In genomic region chr2:29671856-29672255, GRCm38 (mm10) we compare ENCODE assay signal across 18 mouse cellular contexts. TPM values are rescaled to one million over a fixed set of nuclear protein-coding genes. Genes with fewer than 3 reads are reported as not detected.
DNase-seq lines count a peak whose midpoint lies in the region; ATAC-seq and TF ChIP-seq lines count a peak whose summit lies in the region.
"Had no signal": no experiment of that assay in that cellular context is flagged by ENCODE, and none has a peak within 500 bp of the region (broad histone marks: within the 10 kb centered on the region; RNA-seq: fewer than 3 reads in every experiment).

No protein-coding gene starts in this region.

- peaks cover 40% of the 10 kb centered on the region for H3K4me1 ChIP-seq in forebrain, embryonic 15.5 days
- H3K4me1 ChIP-seq in forebrain, embryonic 10.5 days: peaks cover 39% of the 10 kb centered on the region
- H3K4me1 ChIP-seq in heart, embryonic 15.5 days (replicated peaks): peaks cover 71% of the 10 kb centered on the region
- H3K4me1 ChIP-seq in midbrain, postnatal 0 days (ENCODE audit: insufficient read depth, low read length): peaks cover 6% of the 10 kb centered on the region
- H3K4me1 ChIP-seq in midbrain, embryonic 15.5 days: peaks cover 42% of the 10 kb centered on the region

- TF ChIP-seq POLR2A in myocyte (IDR thresholded peaks at IDR 0.05; ENCODE audit: insufficient read length, low read depth): no peak

- H3K4me3 ChIP-seq in forebrain, embryonic 15.5 days: no peak overlapping the region
- no peak overlapping the region for H3K4me3 ChIP-seq in forebrain, embryonic 10.5 days
- H3K4me3 ChIP-seq in heart, embryonic 15.5 days: no peak overlapping the region
- H3K4me3 ChIP-seq in midbrain, postnatal 0 days (ENCODE audit: low read depth, low read length): no peak overlapping the region
- H3K4me3 ChIP-seq in midbrain, embryonic 15.5 days: no peak overlapping the region
- no peak overlapping the region for H3K4me3 ChIP-seq in myocyte
- H3K4me3 ChIP-seq: forebrain, embryonic 12.5 days had no signal

- no peak overlapping the region for H3K9ac ChIP-seq in forebrain, embryonic 15.5 days (replicated peaks)
- H3K9ac ChIP-seq in heart, embryonic 15.5 days: no peak overlapping the region
- H3K9ac ChIP-seq in midbrain, postnatal 0 days (replicated peaks; ENCODE audit: low read length, poor library complexity, severe bottlenecking): no peak overlapping the region
- H3K9ac ChIP-seq in midbrain, embryonic 15.5 days: no peak overlapping the region
- H3K9ac ChIP-seq: forebrain, embryonic 12.5 days had no signal

- no peak overlapping the region for H3ac ChIP-seq in myocyte (ENCODE audit: control insufficient read depth, insufficient read length)

- ATAC-seq in forebrain, embryonic 15.5 days (replicated peaks): no peak
- ATAC-seq in heart, embryonic 15.5 days (replicated peaks; ENCODE audit: insufficient number of reproducible peaks, insufficient read depth, low FRiP score, low read depth): no peak
- ATAC-seq in midbrain, postnatal 0 days (ENCODE audit: low FRiP score): no peak
- no peak for ATAC-seq in midbrain, embryonic 15.5 days (replicated peaks)
- ATAC-seq: midbrain, embryonic 16.5 days had no signal

- H3K4me2 ChIP-seq in forebrain, embryonic 15.5 days (replicated peaks): no peak overlapping the region
- H3K4me2 ChIP-seq in heart, embryonic 15.5 days: no peak overlapping the region
- H3K4me2 ChIP-seq in midbrain, postnatal 0 days (ENCODE audit: low read depth, low read length, poor library complexity, severe bottlenecking): no peak overlapping the region
- no peak overlapping the region for H3K4me2 ChIP-seq in midbrain, embryonic 15.5 days
- peak overlapping the region; percentile 85 for H3K4me2 ChIP-seq in myocyte (ENCODE audit: low read depth)
- H3K4me2 ChIP-seq: forebrain, embryonic 12.5 days had no signal

- peaks cover 52% of the 10 kb centered on the region for H3K79me2 ChIP-seq in myocyte (ENCODE audit: control insufficient read depth, insufficient read depth)

- WGBS in forebrain, embryonic 15.5 days: 72% methylated on average over 3 of the region's 3 CpGs
- 86% methylated on average over 3 of the region's 3 CpGs for WGBS in forebrain, embryonic 10.5 days
- 85% methylated on average over 3 of the region's 3 CpGs for WGBS in heart, embryonic 15.5 days
- WGBS in midbrain, postnatal 0 days: 67% methylated on average over 3 of the region's 3 CpGs
- WGBS in midbrain, embryonic 15.5 days: 75% methylated on average over 3 of the region's 3 CpGs

- H3K27ac ChIP-seq in forebrain, embryonic 15.5 days (replicated peaks): 0 out of 2 replicates have a peak overlapping the region, but pooled peaks have one; percentile 13
- H3K27ac ChIP-seq in forebrain, embryonic 10.5 days: no peak overlapping the region
- 0 out of 2 replicates have a peak overlapping the region, but pooled peaks have one; percentile 63 for H3K27ac ChIP-seq in heart, embryonic 15.5 days
- no peak overlapping the region for H3K27ac ChIP-seq in midbrain, postnatal 0 days (ENCODE audit: low read depth, low read length)
- H3K27ac ChIP-seq in midbrain, embryonic 15.5 days: no peak overlapping the region
- H3K27ac ChIP-seq: forebrain, embryonic 12.5 days had no signal

- H3K9me3 ChIP-seq in forebrain, embryonic 15.5 days: no peaks in the 10 kb centered on the region
- H3K9me3 ChIP-seq in forebrain, embryonic 10.5 days: no peaks in the 10 kb centered on the region
- no peaks in the 10 kb centered on the region for H3K9me3 ChIP-seq in heart, embryonic 15.5 days (replicated peaks)
- H3K9me3 ChIP-seq in midbrain, postnatal 0 days (ENCODE audit: low read length): no peaks in the 10 kb centered on the region
- H3K9me3 ChIP-seq in midbrain, embryonic 15.5 days: no peaks in the 10 kb centered on the region
- H3K9me3 ChIP-seq: forebrain, embryonic 12.5 days had no signal

- no peaks in the 10 kb centered on the region for H3K27me3 ChIP-seq in forebrain, embryonic 15.5 days
- no peaks in the 10 kb centered on the region for H3K27me3 ChIP-seq in forebrain, embryonic 10.5 days (ENCODE audit: poor library complexity, severe bottlenecking)
- H3K27me3 ChIP-seq in heart, embryonic 15.5 days: no peaks in the 10 kb centered on the region
- H3K27me3 ChIP-seq in midbrain, postnatal 0 days (ENCODE audit: insufficient read depth, low read length): no peaks in the 10 kb centered on the region
- no peaks in the 10 kb centered on the region for H3K27me3 ChIP-seq in midbrain, embryonic 15.5 days (replicated peaks)
- H3K27me3 ChIP-seq in myocyte (ENCODE audit: control insufficient read depth, insufficient read depth, insufficient read length): no peaks in the 10 kb centered on the region
- H3K27me3 ChIP-seq: forebrain, embryonic 12.5 days had no signal

- DNase-seq in forebrain, embryonic 10.5 days (ENCODE audit: extremely low spot score, low spot score): no peak
- DNase-seq in heart, adult 11 months: no peak
- peak; percentile 17 for DNase-seq in midbrain, postnatal 0 days (ENCODE audit: low spot score)
- DNase-seq: cerebellum, adult 9-10 months; embryo, embryonic 11 days; gastrocnemius, postnatal 10 days; heart, postnatal 4 days; kidney, adult 18-20 months; kidney, postnatal 10 days; lung, adult 18-20 months; lung, postnatal 14 days; right cerebral cortex, postnatal 4 days had no signal

- H3K36me3 ChIP-seq in forebrain, embryonic 15.5 days: no peaks in the 10 kb centered on the region
- no peaks in the 10 kb centered on the region for H3K36me3 ChIP-seq in forebrain, embryonic 10.5 days (replicated peaks)
- H3K36me3 ChIP-seq in heart, embryonic 15.5 days: no peaks in the 10 kb centered on the region
- no peaks in the 10 kb centered on the region for H3K36me3 ChIP-seq in midbrain, postnatal 0 days (ENCODE audit: insufficient read depth, low read length)
- H3K36me3 ChIP-seq in midbrain, embryonic 15.5 days (replicated peaks): no peaks in the 10 kb centered on the region
- H3K36me3 ChIP-seq in myocyte (ENCODE audit: control insufficient read depth, insufficient read depth): no peaks in the 10 kb centered on the region
- H3K36me3 ChIP-seq: forebrain, embryonic 12.5 days had no signal

- TF ChIP-seq CTCF in midbrain, postnatal 0 days (IDR thresholded peaks at IDR 0.05): no peak

TF ChIP-seq in myocyte, 11 proteins besides CTCF, POLR2A, EP300 and RAD21:
- no peak for TF ChIP-seq POLR2AphosphoS2 (IDR thresholded peaks at IDR 0.05; ENCODE audit: insufficient read length, low read depth)
- no peak for TF ChIP-seq TCF3 (IDR thresholded peaks at IDR 0.05; ENCODE audit: insufficient read length, low read depth)
- peak in 2 of 3 experiments; percentile 52 to 73 for TF ChIP-seq MYOD1 (IDR thresholded peaks at IDR 0.05; ENCODE audit: control insufficient read depth in 1 of 3, insufficient read length in 2 of 3, low read depth in 2 of 3)
- peak in 1 of 3 experiments; percentile 40 for TF ChIP-seq MYOG (IDR thresholded peaks at IDR 0.05; ENCODE audit: control insufficient read depth in 1 of 3, insufficient read depth in 1 of 3, insufficient read length in 2 of 3, low read depth in 2 of 3)

RNA-seq across cellular contexts. Expression of gene Rapgef1, which starts 52.3 kb away (rescaled TPM):
- polyA plus RNA-seq in forebrain, embryonic 15.5 days (2015; fragmentation: Nextera tagmentation; extraction: Ambion mirVana): 22.3 and 27.0 TPM in 2 replicates
- polyA plus RNA-seq in forebrain, embryonic 10.5 days (2016; fragmentation: Nextera tagmentation; extraction: Ambion mirVana): 15.9 and 17.2 TPM in 2 replicates
- 11.6 and 15.5 TPM in 2 replicates for polyA plus RNA-seq in heart, embryonic 15.5 days (2015; fragmentation: Nextera tagmentation; extraction: Ambion mirVana)
- 98.7 and 109 TPM in 2 replicates for total RNA-seq in midbrain, postnatal 0 days (2014; rRNA removed)
- polyA plus RNA-seq in midbrain, postnatal 0 days (2015; fragmentation: Nextera tagmentation; extraction: Ambion mirVana): 15.4 and 16.2 TPM in 2 replicates
- polyA plus RNA-seq in midbrain, embryonic 15.5 days (2015; fragmentation: Nextera tagmentation; extraction: Ambion mirVana): 24.2 and 25.6 TPM in 2 replicates
- 74.5 TPM for polyA plus RNA-seq in myocyte (2012; fragmentation: generic; extraction: Trizol)

Comparison
In these comparisons a context has a peak if more than half of its experiments do, and no peak if none do; other contexts are left out.
1. H3K27ac ChIP-seq: peak in forebrain, embryonic 15.5 days (single experiment) and heart, embryonic 15.5 days (single experiment); none in forebrain, embryonic 10.5 days (single experiment), midbrain, postnatal 0 days (single experiment) and midbrain, embryonic 15.5 days (single experiment).